In genomic region chr14:74397202-74397601, GRCm38 (mm10) we compare ENCODE assay signal across 28 mouse cellular contexts.
"Had no signal": no experiment of that assay in that cellular context is flagged by ENCODE, and none has a peak within 500 bp of the region (broad histone marks: within the 10 kb centered on the region; RNA-seq: fewer than 3 reads in every experiment).

No protein-coding gene starts in this region.

- H3K36me3 ChIP-seq: heart, embryonic 10.5 days; heart, embryonic 12.5 days; hindbrain, embryonic 10.5 days; hindbrain, embryonic 12.5 days; intestine, embryonic 15.5 days; limb, embryonic 10.5 days; limb, embryonic 12.5 days; liver, embryonic 13.5 days; liver, embryonic 15.5 days had no signal

- H3K27ac ChIP-seq: gastrocnemius, adult 2 months; heart, embryonic 10.5 days; hindbrain, embryonic 10.5 days; hindbrain, embryonic 12.5 days; hindbrain, embryonic 14.5 days; intestine, embryonic 15.5 days; layer of hippocampus, adult 2 months; left cerebral cortex, adult 2 months; limb, embryonic 10.5 days; limb, embryonic 12.5 days; liver, embryonic 13.5 days; liver, embryonic 15.5 days had no signal

- DNase-seq: gastrocnemius, adult 2 months; gastrocnemius, postnatal 10 days; gastrocnemius, postnatal 25 days; heart, adult 18-20 months; heart, postnatal 10 days; heart, postnatal 4 days; kidney, adult 18-20 months; kidney, adult 8-10 months; kidney, postnatal 10 days; kidney, postnatal 25 days; kidney, postnatal 4 days; liver; liver, embryonic 13.5 days had no signal

- H3K4me2 ChIP-seq: heart, embryonic 12.5 days; hindbrain, embryonic 12.5 days; hindbrain, embryonic 14.5 days; intestine, embryonic 15.5 days; limb, embryonic 12.5 days; liver, embryonic 11.5 days; liver, embryonic 13.5 days; liver, embryonic 15.5 days had no signal

- H3K4me3 ChIP-seq: gastrocnemius, adult 2 months; heart, embryonic 10.5 days; heart, embryonic 12.5 days; hindbrain, embryonic 10.5 days; hindbrain, embryonic 12.5 days; intestine, embryonic 15.5 days; layer of hippocampus, adult 2 months; left cerebral cortex, adult 2 months; limb, embryonic 10.5 days; limb, embryonic 12.5 days; liver, embryonic 13.5 days; liver, embryonic 15.5 days had no signal

- H3K4me1 ChIP-seq: heart, embryonic 10.5 days; heart, embryonic 12.5 days; hindbrain, embryonic 10.5 days; hindbrain, embryonic 12.5 days; intestine, embryonic 15.5 days; limb, embryonic 10.5 days; liver, embryonic 13.5 days; liver, embryonic 15.5 days had no signal

- H3K9ac ChIP-seq: heart, embryonic 12.5 days; hindbrain, embryonic 12.5 days; hindbrain, embryonic 14.5 days; intestine, embryonic 15.5 days; limb, embryonic 12.5 days; liver, embryonic 13.5 days; liver, embryonic 15.5 days had no signal

- H3K9me3 ChIP-seq: heart, embryonic 10.5 days; heart, embryonic 12.5 days; hindbrain, embryonic 10.5 days; hindbrain, embryonic 12.5 days; intestine, embryonic 15.5 days; limb, embryonic 10.5 days; limb, embryonic 12.5 days; liver, embryonic 13.5 days; liver, embryonic 15.5 days had no signal

- ATAC-seq: hindbrain, embryonic 16.5 days; inflammation-experienced regulatory T-cells, adult 6 months; intestine, embryonic 15.5 days; intestine, postnatal 0 days had no signal

- H3K27me3 ChIP-seq: heart, embryonic 12.5 days; hindbrain, embryonic 12.5 days; intestine, embryonic 15.5 days; limb, embryonic 12.5 days; liver, embryonic 13.5 days; liver, embryonic 15.5 days had no signal
